Mouse (Mus musculus) stomach, embryonic 16.5 days (tissue): Measurements from ENCODE around the gene Egflam. TPM values are rescaled to one million over a fixed set of nuclear protein-coding genes. Genes with fewer than 3 reads are reported as not detected.

Experiments used
- ATAC-seq: fragments of 200-750 bp; cut with Nextera tagmentation; 2 replicates; pipeline ENCODE4 v1.8.0; 2017; ENCODE audit warnings: moderate number of reproducible peaks, moderate TSS enrichment; ENCODE audit not compliant: insufficient read depth, low FRiP score
- H3K27ac ChIP-seq: fragments of 300-500 bp; sonication (generic); 2 replicates; pipeline ENCODE4 v1.5.1; 2014; ENCODE audit warnings: low read length
- H3K27me3 ChIP-seq: fragments of 300-500 bp; sonication (generic); 2 replicates; pipeline ENCODE4 v1.6.1; 2014; ENCODE audit warnings: low read length, control low read depth, mixed read lengths; ENCODE audit not compliant: control insufficient read depth, insufficient read depth
- H3K36me3 ChIP-seq: fragments of 300-500 bp; sonication (generic); 2 replicates; pipeline ENCODE4 v1.6.1; 2014; ENCODE audit warnings: low read length; ENCODE audit not compliant: control insufficient read depth, insufficient read depth
- H3K4me1 ChIP-seq: fragments of 300-500 bp; sonication (generic); 2 replicates; pipeline ENCODE4 v1.6.1; 2014; ENCODE audit warnings: low read length, control low read depth, mixed read lengths; ENCODE audit not compliant: control insufficient read depth, insufficient read depth
- H3K4me2 ChIP-seq: fragments of 300-500 bp; sonication (generic); 2 replicates; pipeline ENCODE4 v1.6.1; 2014; ENCODE audit warnings: low read depth, low read length, mixed read lengths
- H3K4me3 ChIP-seq: fragments of 300-500 bp; sonication (generic); replicated peaks from 2 replicates; pipeline ENCODE4 v1.5.1; 2014; ENCODE audit warnings: mild to moderate bottlenecking, low read length
- H3K9ac ChIP-seq: fragments of 300-500 bp; sonication (generic); 2 replicates; pipeline ENCODE4 v1.6.1; 2014; ENCODE audit warnings: low read length
- H3K9me3 ChIP-seq: fragments of 300-500 bp; sonication (generic); replicated peaks from 2 replicates; pipeline ENCODE4 v1.6.1; 2016; ENCODE audit warnings: low read length, control low read depth; ENCODE audit not compliant: control insufficient read depth
- WGBS: fragments of 180-500 bp; shearing (Covaris S2); extraction: QIAGEN DNeasy Blood & Tissue Kit; methylation state at CpG from one replicate; pipeline ENCODE4 v1.1.7; 2014; 5-methylcytosine and 5-hydroxymethylcytosine counted together
- polyA plus RNA-seq: library from polyadenylated mRNA; unstranded; fragments of >200 nt; fragmentation: Nextera tagmentation; extraction: Ambion mirVana; gene quantifications from 2 replicates; pipeline ENCODE4 v1.2.1, GENCODE M21; 2015

Gene Egflam
- polyA plus RNA-seq, 1 experiment from 2014 or later, result 25.4 TPM

- no peak overlapping the region for H3K27ac ChIP-seq
- H3K4me2 ChIP-seq, result no peak overlapping the region
- H3K9me3 ChIP-seq, result no peaks in the 10 kb centered on the region
- H3K9ac ChIP-seq, result no peak overlapping the region
- 75% methylated on average over 6 of the region's 6 CpGs for WGBS
- H3K4me3 ChIP-seq, result no peak overlapping the region
- no peaks in the 10 kb centered on the region for H3K27me3 ChIP-seq
- H3K36me3 ChIP-seq, result no peaks in the 10 kb centered on the region
- no peak for ATAC-seq
- peaks cover 30% of the 10 kb centered on the region for H3K4me1 ChIP-seq
Observed at GRCm38 (mm10) chr15:7200286-7200685, 197.9 kb downstream of the Egflam start.

GRCm38 (mm10) chr15:7198816-7199215 is 199.4 kb downstream of the Egflam start:
- no peak for ATAC-seq

GRCm38 (mm10) chr15:7197652-7198445 is 200.3 kb downstream of the Egflam start:
- H3K4me2 ChIP-seq, result no peak overlapping the region
- no peak for ATAC-seq
- 77% methylated on average over 3 of the region's 3 CpGs for WGBS
- no peak overlapping the region for H3K9ac ChIP-seq
- H3K36me3 ChIP-seq, result no peaks in the 10 kb centered on the region
- H3K4me1 ChIP-seq, result peaks cover 22% of the 10 kb centered on the region
- H3K27ac ChIP-seq, result no peak overlapping the region
- no peak overlapping the region for H3K4me3 ChIP-seq
- H3K9me3 ChIP-seq, result no peaks in the 10 kb centered on the region
- no peaks in the 10 kb centered on the region for H3K27me3 ChIP-seq

More at GRCm38 (mm10) chr15:7198816-7199215, 199.4 kb downstream of the Egflam start:
- Histone ChIP-seq H3K4me3 (no peak overlapping the region), H3K36me3 (no peaks in the 10 kb centered on the region), H3K27me3 (no peaks in the 10 kb centered on the region), H3K27ac (no peak overlapping the region), H3K4me1 (peaks cover 29% of the 10 kb centered on the region), H3K9me3 (no peaks in the 10 kb centered on the region), H3K4me2 (no peak overlapping the region), H3K9ac (no peak overlapping the region)
- 67% methylated on average over 2 of the region's 2 CpGs for WGBS

GRCm38 (mm10) chr15:7194748-7195221 is 203.4 kb downstream of the Egflam start:
- H3K36me3 ChIP-seq, result peaks cover 5% of the 10 kb centered on the region; the same call in 1 of the 2 replicates
- no peaks in the 10 kb centered on the region for H3K27me3 ChIP-seq
- 62% methylated on average over 6 of the region's 6 CpGs for WGBS
- H3K4me1 ChIP-seq, result peaks cover 5% of the 10 kb centered on the region
- no peaks in the 10 kb centered on the region for H3K9me3 ChIP-seq
- no peak overlapping the region for H3K4me2 ChIP-seq
- no peak overlapping the region for H3K27ac ChIP-seq
- no peak for ATAC-seq
- no peak overlapping the region for H3K4me3 ChIP-seq
- H3K9ac ChIP-seq, result no peak overlapping the region

- Histone ChIP-seq H3K36me3 (peaks cover 8% of the 10 kb centered on the region; the same call in 1 of the 2 replicates), H3K27ac (no peak overlapping the region; the same call in none of the 2 replicates), H3K27me3 (no peaks in the 10 kb centered on the region), H3K4me1 (peaks cover 5% of the 10 kb centered on the region), H3K9me3 (no peaks in the 10 kb centered on the region), H3K4me2 (peak overlapping the region; percentile 14; the same call in 1 of the 2 replicates), H3K9ac (no peak overlapping the region; the same call in 1 of the 2 replicates), H3K4me3 (no peak overlapping the region)
- WGBS, result 34% methylated on average over 13 of the region's 13 CpGs
- ATAC-seq, result peak; percentile 51; the same call in 1 of the 2 replicates
Observed at GRCm38 (mm10) chr15:7194147-7194720, 204.0 kb downstream of the Egflam start.

- Histone ChIP-seq H3K4me2 (no peak overlapping the region), H3K36me3 (peaks cover 8% of the 10 kb centered on the region; the same call in 1 of the 2 replicates), H3K9ac (no peak overlapping the region), H3K9me3 (no peaks in the 10 kb centered on the region), H3K4me1 (peaks cover 5% of the 10 kb centered on the region), H3K4me3 (no peak overlapping the region), H3K27me3 (no peaks in the 10 kb centered on the region), H3K27ac (no peak overlapping the region)
- no peak for ATAC-seq
- WGBS, result 93% methylated on average over 2 of the region's 2 CpGs
Observed at GRCm38 (mm10) chr15:7192582-7192981, 205.6 kb downstream of the Egflam start.

GRCm38 (mm10) chr15:7191074-7191473 is 207.1 kb downstream of the Egflam start:
- WGBS, result 81% methylated on average over 4 of the region's 4 CpGs
- no peak overlapping the region for H3K4me3 ChIP-seq
- H3K27me3 ChIP-seq, result no peaks in the 10 kb centered on the region
- no peak overlapping the region for H3K9ac ChIP-seq
- H3K27ac ChIP-seq, result no peak overlapping the region
- H3K4me1 ChIP-seq, result peaks cover 5% of the 10 kb centered on the region
- H3K9me3 ChIP-seq, result no peaks in the 10 kb centered on the region
- no peak for ATAC-seq
- H3K4me2 ChIP-seq, result no peak overlapping the region
- H3K36me3 ChIP-seq, result peaks cover 8% of the 10 kb centered on the region

- Histone ChIP-seq H3K36me3 (peaks cover 12% of the 10 kb centered on the region), H3K9ac (no peak overlapping the region), H3K4me2 (no peak overlapping the region), H3K9me3 (no peaks in the 10 kb centered on the region), H3K27me3 (no peaks in the 10 kb centered on the region), H3K4me1 (peaks cover 5% of the 10 kb centered on the region), H3K27ac (no peak overlapping the region), H3K4me3 (no peak overlapping the region)
- 77% methylated on average over 22 of the region's 22 CpGs for WGBS
- no peak for ATAC-seq
Observed at GRCm38 (mm10) chr15:7189678-7190454, 208.3 kb downstream of the Egflam start.
